Mouse (Mus musculus): ENCODE results near the gene Fcho1. TPM values are rescaled to one million over a fixed set of nuclear protein-coding genes. Genes with fewer than 3 reads are reported as not detected.

The Fcho1 gene
- total RNA-seq, 2 experiments from 2014 or later: 153 to 162 TPM

DNA sequence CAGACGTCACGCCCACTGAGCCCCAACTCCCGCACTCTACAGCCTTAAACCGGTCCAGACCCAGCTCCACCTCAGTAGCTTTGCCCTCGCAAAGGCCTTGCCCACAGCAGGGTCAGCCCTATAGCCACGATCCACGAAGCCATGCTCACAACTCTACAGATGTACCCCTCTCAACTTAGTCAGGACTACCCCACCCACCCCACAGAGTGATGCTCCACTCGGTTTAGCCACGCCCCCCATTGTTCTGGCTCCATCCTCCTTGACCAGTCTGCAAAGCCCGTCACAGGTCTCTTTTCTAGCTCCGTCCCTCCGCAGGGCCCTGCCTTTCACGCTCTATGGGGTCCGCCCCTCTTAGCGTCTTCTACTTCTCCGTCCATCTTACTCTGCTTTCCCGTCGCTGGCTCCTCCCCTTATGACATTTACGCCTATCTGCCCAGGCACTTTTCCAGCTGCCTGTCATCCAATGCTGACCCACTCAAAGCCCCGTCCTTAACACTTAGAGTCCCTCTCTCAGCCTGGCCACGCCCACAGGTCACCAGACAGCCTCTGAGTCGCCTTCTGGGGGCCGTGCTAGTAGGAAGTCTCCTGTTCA is 39.3 kb downstream of the Fcho1 start:
- intact Hi-C loops (cut with DNase I): no loop called here
- DNase-seq: no peak

DNA sequence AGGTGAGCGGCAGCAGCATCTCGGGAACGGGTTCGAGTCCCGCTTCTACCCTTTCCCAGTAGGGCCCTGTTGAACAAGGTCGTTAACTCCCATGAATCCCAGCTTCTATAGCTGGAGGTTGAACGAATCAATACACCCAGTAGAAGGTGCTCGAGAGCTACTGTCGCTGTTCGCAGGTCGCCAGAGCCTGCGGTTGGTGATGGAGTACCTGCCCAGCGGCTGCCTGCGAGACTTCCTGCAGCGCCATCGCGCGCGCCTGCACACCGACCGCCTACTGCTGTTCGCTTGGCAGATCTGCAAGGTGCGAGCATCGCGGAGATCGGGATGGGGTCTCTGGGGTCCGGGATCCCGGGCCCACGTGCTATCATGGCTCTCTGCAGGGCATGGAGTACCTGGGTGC is 39.9 kb downstream of the Fcho1 start:
- no peak for DNase-seq
- intact Hi-C loops (cut with DNase I): no loop called here

GRCm38 (mm10) chr8:71684701-71685100 is 40.8 kb downstream of the Fcho1 start:
- intact Hi-C loops (cut with DNase I): no loop called here
- DNase-seq: no peak

- DNase-seq: no peak
- intact Hi-C loops (cut with DNase I): no loop called here
These were observed 42.7 kb downstream of the Fcho1 start for GRCm38 (mm10) chr8:71682832-71683231.

- intact Hi-C loops (cut with DNase I): no loop called here
- no peak for DNase-seq
These were observed 44.1 kb downstream of the Fcho1 start for GRCm38 (mm10) chr8:71681369-71681915.

- intact Hi-C loops (cut with DNase I): no loop called here
- no peak for DNase-seq
These were observed 45.0 kb downstream of the Fcho1 start for GRCm38 (mm10) chr8:71680471-71680870.

- no peak for DNase-seq
- intact Hi-C loops (cut with DNase I): no loop called here
These were observed 45.9 kb downstream of the Fcho1 start for GRCm38 (mm10) chr8:71679550-71680168.

DNA sequence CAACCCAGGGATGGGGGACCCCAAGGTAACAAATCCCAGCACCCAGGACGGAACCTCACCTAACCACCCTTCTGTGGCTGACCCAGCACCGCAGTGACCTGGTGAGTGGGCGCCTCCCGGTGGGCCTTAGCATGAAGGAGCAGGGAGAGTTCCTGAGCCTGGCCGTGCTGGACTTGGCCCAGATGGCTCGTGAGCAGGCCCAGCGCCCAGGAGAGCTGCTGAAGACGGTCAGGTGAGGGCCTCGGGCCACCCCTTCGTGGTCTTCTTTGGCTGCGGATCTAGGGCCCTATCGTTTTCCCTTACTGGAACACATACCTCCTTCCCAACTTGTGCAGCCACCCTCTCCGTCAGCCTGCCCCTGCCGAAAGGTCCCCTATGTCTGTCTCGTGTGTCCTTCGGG is 46.4 kb downstream of the Fcho1 start:
- no peak for DNase-seq
- intact Hi-C loops (cut with DNase I): no loop called here

- intact Hi-C loops (cut with DNase I): no loop called here
- DNase-seq: no peak
These were observed 47.3 kb downstream of the Fcho1 start for GRCm38 (mm10) chr8:71678216-71678615.

DNA sequence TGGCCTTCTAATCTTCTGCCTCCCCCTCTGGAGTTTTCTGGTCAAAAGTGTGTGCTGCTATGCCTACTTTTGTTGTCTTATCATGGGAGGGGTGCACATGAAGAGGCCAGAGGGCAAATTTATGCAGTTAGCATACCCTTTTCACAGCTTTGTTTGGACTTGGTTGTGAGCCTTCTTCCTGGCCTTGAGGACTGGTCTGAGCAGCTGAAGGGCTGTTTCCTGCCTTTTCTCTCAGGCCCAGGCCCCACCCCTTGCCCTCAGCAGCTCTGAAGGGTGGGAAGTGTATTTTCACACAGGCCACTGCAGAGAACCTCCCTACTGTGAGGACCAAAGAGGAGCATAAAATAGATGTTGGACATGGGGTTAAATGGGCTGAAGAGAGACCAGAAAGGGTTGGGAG is 48.0 kb downstream of the Fcho1 start:
- no peak for DNase-seq
- intact Hi-C loops (cut with DNase I): no loop called here

- intact Hi-C loops (cut with DNase I): no loop called here
- DNase-seq: no peak
These were observed 48.7 kb downstream of the Fcho1 start for GRCm38 (mm10) chr8:71676803-71677202.

GRCm38 (mm10) chr8:71676020-71676741 is 49.3 kb downstream of the Fcho1 start, which contains the start of gene Jak3:
Jak3 (plus strand) TSS chr8:71676296.
- intact Hi-C loops (cut with DNase I): no loop called here

DNA sequence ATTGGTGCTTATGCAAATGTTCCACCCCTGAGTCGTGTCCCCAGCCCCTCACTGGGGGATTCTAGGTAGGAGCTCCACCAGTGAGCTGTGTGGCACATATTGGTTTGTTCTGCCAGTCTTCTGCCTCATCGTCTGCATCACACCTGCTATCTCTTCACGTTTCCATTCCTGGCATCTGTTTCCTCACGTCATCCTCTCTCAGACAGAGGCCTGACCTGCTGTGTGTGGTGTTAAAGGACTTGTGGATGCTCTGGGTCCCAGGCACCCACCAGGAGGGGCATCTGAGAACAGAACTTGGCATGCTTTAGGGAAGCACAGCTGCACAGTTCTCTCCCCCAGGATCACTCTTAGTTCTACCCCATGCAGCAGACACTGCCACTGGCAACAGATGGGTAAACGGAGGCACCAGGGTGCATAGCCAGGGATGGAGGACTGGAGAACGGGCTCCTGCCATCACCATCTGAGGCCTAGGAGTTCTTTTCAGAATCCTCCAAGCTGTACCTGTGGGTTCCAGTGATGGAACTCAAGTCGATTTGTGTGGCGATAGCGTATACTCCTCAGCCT is 50.0 kb downstream of the Fcho1 start:
- DNase-seq: no peak
- intact Hi-C loops (cut with DNase I): no loop called here

More at GRCm38 (mm10) chr8:71676020-71676741, 49.3 kb downstream of the Fcho1 start, which contains the start of gene Jak3:
- peak; percentile 64 for DNase-seq

DNA sequence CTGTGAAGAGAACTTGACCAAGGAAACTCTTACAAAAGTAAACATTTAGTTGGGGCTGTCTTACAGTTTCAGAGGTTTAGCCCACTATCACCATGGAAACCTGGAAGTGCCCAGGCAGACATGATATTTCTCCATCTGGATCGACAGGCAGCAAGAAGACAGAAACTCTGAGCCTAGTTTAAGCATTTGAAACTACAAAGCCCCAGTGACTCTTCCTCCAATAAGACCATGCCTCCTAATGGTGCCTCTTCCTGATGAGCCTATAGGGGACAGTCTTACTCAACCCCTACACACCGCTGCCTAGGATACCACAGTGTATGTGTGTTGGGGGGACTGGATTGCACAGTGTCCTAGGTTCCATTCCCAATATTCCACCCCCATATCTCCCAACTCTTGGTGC is 51.4 kb downstream of the Fcho1 start:
- DNase-seq: no peak
- intact Hi-C loops (cut with DNase I): no loop called here

DNA sequence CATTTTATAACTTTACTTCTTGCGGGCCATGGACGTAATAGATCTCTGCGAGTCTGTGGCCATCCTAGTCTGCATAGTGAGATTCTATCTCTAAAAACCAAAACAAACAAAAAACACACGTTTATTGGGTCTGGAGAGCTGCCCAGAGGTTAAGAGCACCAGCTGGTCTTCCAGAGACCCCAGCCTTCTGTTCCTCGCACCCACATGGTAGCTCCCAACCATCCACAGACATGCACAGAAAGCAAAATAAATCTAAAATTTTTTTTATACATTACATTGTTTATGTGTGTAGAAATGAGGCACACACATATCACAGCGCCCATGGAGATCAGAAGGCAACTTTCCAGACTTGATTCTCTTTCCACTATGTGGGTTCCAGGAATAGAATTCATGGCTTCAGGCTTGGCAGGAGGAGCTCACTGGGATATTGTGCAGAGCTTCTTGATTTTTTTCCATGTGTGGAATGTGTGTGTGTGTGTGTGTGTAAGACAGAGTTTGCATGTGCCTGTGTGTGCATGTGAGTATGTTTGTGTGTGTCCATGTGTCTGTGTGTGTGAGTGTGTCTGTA is 53.3 kb downstream of the Fcho1 start:
- DNase-seq: no peak
- intact Hi-C loops (cut with DNase I): no loop called here

DNA sequence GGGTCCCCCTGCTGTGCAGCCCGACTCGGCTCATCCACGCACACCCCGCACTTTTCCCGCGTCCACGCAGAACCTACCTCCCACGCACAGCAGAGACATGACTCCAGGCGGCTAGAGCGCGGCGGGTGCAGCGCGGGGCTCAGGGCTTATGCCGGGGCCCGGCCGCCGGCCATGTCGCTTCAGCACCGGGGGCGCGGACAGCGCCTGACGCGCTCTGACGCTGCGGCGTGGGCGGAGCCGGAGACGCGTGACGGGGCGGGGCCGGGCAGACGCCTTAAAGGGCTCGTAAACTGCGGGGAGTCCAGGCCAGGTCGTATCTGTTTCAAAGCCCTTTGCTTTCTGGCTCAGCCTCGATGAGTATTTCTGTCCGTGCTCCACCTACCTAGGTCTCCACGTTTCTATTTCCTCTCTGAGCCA is 54.0 kb downstream of the Fcho1 start, which contains the start of gene Unc13a:
TSS of gene Unc13a (minus strand) at position 209 of the 417 bp plus-strand sequence.
- intact Hi-C loops (cut with DNase I): no loop called here
- DNase-seq: peak; percentile 94

- intact Hi-C loops (cut with DNase I): no loop called here
- peak; percentile 92 for DNase-seq
These were observed 54.6 kb downstream of the Fcho1 start for GRCm38 (mm10) chr8:71670621-71671548.

- intact Hi-C loops (cut with DNase I): no loop called here
- no peak for DNase-seq
These were observed 55.3 kb downstream of the Fcho1 start for GRCm38 (mm10) chr8:71670198-71670597.

- DNase-seq: no peak
- intact Hi-C loops (cut with DNase I): loop anchor here (10.0 kb wide), 1 partner anchor 104 kb away; the partner anchor contains the start of genes Nxnl1 and Slc27a1
These were observed 57.1 kb downstream of the Fcho1 start for GRCm38 (mm10) chr8:71668220-71668975.
